Mouse (Mus musculus): Measurements from ENCODE around the gene Krit1.

GRCm38 (mm10) chr5:3800041-3800440, 2.9 kb upstream of the Krit1 start:
- TF ChIP-seq CTCF (IDR thresholded peaks at IDR 0.05; ENCODE audit: low read depth, low read length) (no peak), POLR2A (IDR thresholded peaks at IDR 0.05; ENCODE audit: insufficient read depth, low read length) (no peak), EP300 (IDR thresholded peaks at IDR 0.05; ENCODE audit: insufficient read depth, low read depth, low read length) (no peak)
